Mouse (Mus musculus) liver, adult 2 months (tissue): Measurements from ENCODE around the gene Prss42.

Source experiments
- CTCF ChIP-seq: fragments of 200-500 bp; IDR thresholded peaks from 2 replicates; pipeline ENCODE4 v1.5.1; 2011; ENCODE audit warnings: low read depth, low read length, control low read depth
- POLR2A ChIP-seq: fragments of 200-500 bp; IDR thresholded peaks from 2 replicates; pipeline ENCODE4 v1.6.1; 2011; ENCODE audit warnings: low read length, control low read depth; ENCODE audit not compliant: insufficient read depth; ENCODE audit errors: extremely low read depth

GRCm38 (mm10) chr9:110841438-110841837 lies 43.5 kb downstream of the Prss42 start:
- TF ChIP-seq POLR2A (no peak), CTCF (no peak)
